Mouse (Mus musculus): Measurements from ENCODE around the gene Syk. TPM values are rescaled to one million over a fixed set of nuclear protein-coding genes. Genes with fewer than 3 reads are reported as not detected.

Gene Syk
- polyA plus RNA-seq, 1 experiment = 2.7 TPM

- no peak overlapping the region for H3K27ac ChIP-seq (replicated peaks; ENCODE audit: low read depth, low read length)
- H3K4me3 ChIP-seq (ENCODE audit: insufficient read depth, low read depth, low read length) = no peak overlapping the region
- no peaks in the 10 kb centered on the region for H3K4me1 ChIP-seq (ENCODE audit: control insufficient read depth, insufficient read depth, insufficient read length, low read length)
Measured at GRCm38 (mm10) chr13:52675526-52676294, 92.7 kb downstream of the Syk start.

GRCm38 (mm10) chr13:52676671-52677445 is 93.9 kb downstream of the Syk start:
- Histone ChIP-seq H3K27ac (replicated peaks; ENCODE audit: low read depth, low read length) (no peak overlapping the region), H3K4me1 (ENCODE audit: control insufficient read depth, insufficient read depth, insufficient read length, low read length) (no peaks in the 10 kb centered on the region), H3K4me3 (ENCODE audit: insufficient read depth, low read depth, low read length) (no peak overlapping the region)

- Histone ChIP-seq H3K4me1 (ENCODE audit: control insufficient read depth, insufficient read depth, insufficient read length, low read length) (no peaks in the 10 kb centered on the region), H3K4me3 (ENCODE audit: insufficient read depth, low read depth, low read length) (no peak overlapping the region), H3K27ac (replicated peaks; ENCODE audit: low read depth, low read length) (no peak overlapping the region)
Measured at GRCm38 (mm10) chr13:52679906-52680305, 96.9 kb downstream of the Syk start.

- no peak overlapping the region for H3K4me3 ChIP-seq (ENCODE audit: insufficient read depth, low read depth, low read length)
- no peaks in the 10 kb centered on the region for H3K4me1 ChIP-seq (ENCODE audit: control insufficient read depth, insufficient read depth, insufficient read length, low read length)
- H3K27ac ChIP-seq (replicated peaks; ENCODE audit: low read depth, low read length) = no peak overlapping the region
Measured at GRCm38 (mm10) chr13:52682107-52682506, 99.1 kb downstream of the Syk start.

GRCm38 (mm10) chr13:52690425-52690824 is 107.5 kb downstream of the Syk start:
- H3K4me3 ChIP-seq (ENCODE audit: insufficient read depth, low read depth, low read length) = no peak overlapping the region
- H3K27ac ChIP-seq (replicated peaks; ENCODE audit: low read depth, low read length) = no peak overlapping the region
- no peaks in the 10 kb centered on the region for H3K4me1 ChIP-seq (ENCODE audit: control insufficient read depth, insufficient read depth, insufficient read length, low read length)

GRCm38 (mm10) chr13:52692311-52692710 is 109.3 kb downstream of the Syk start:
- Histone ChIP-seq H3K4me3 (ENCODE audit: insufficient read depth, low read depth, low read length) (no peak overlapping the region), H3K27ac (replicated peaks; ENCODE audit: low read depth, low read length) (no peak overlapping the region), H3K4me1 (ENCODE audit: control insufficient read depth, insufficient read depth, insufficient read length, low read length) (no peaks in the 10 kb centered on the region)

GRCm38 (mm10) chr13:52694857-52695256 is 111.9 kb downstream of the Syk start:
- no peak overlapping the region for H3K4me3 ChIP-seq (ENCODE audit: insufficient read depth, low read depth, low read length)
- H3K27ac ChIP-seq (replicated peaks; ENCODE audit: low read depth, low read length) = no peak overlapping the region
- no peaks in the 10 kb centered on the region for H3K4me1 ChIP-seq (ENCODE audit: control insufficient read depth, insufficient read depth, insufficient read length, low read length)

Other genes with a start within 250 kb of the Syk start
- gene Diras2, start 51.9 kb upstream of the Syk start, polyA plus RNA-seq (2012; ENCODE audit: insufficient read depth, insufficient read length, missing spikeins) = 0.28 TPM in 1 of 2 replicates, not detected in the other

All from brown adipose tissue, adult 24 weeks (tissue).